Mouse (Mus musculus): ENCODE measurements at regions not wholly inside any gene's neighbourhood (a gene's known extent, or its start where the extent isn't known, plus 50 kb on each side); places are given as distances from the start of the nearest gene placed in this dataset.

DNA sequence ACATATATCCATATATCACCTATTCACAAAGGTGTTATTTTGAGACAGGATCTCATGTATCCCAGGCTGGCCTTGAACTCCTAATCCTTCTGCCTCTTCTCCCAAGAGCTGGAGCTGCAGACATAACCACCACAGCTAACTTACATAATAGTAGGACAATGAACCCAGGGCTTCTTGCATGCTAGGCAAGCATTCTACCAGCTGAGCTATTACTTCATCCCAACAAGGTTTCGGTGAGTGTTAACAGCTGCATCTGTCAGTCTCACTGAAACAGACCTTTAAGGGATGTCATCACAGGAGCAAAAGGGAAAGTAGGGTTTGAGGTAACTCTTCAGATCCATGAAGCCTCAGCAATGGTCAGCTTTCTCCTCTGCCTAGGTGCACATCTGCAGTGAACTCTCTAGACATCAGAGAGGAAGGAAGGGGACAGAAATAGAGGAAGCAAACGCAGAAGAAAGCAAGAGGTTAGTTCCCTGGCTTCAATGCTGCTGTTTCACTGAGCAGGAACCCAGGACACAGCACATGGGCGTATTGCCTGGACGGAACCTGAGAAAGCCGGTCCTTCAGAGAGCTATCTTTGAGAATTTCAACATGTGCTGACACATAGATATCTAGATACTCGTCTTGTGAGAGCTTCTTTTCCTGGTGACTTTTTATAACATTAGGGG is 163.1 kb downstream of the Pfkfb3 start:
- TF ChIP-seq ZC3H11A (IDR thresholded peaks at IDR 0.05; ENCODE audit: borderline replicate concordance, low read depth, low read length) (no peak), MAFK (IDR thresholded peaks at IDR 0.05; ENCODE audit: insufficient read depth, low read depth, low read length) (no peak), ZNF384 (IDR thresholded peaks at IDR 0.05; ENCODE audit: low read depth, low read length) (no peak)
